8 mouse cellular contexts compared by ENCODE assay signal in the genomic region with DNA sequence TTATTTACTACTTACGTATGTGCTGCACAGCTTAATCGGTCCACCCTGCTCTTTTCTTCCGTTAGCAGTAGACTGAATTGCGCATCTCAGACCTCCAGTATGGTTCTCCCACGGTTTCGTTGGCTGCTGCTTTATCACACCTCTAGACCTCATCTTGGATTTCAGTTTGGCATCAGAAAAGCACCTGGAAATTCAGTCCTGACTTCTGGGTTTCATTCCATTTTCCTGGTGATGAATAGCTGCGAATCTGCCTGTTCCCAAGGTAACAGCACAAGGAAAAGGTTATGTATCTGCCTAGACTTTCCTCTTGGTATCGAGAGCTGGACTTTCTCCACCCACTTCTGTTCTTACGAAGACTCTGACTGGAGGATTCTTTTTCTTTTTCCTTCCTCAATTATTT. TPM values are rescaled to one million over a fixed set of nuclear protein-coding genes. Genes with fewer than 3 reads are reported as not detected.
DNase-seq lines count a peak whose midpoint lies in the region; ATAC-seq and TF ChIP-seq lines count a peak whose summit lies in the region.

A gene (minus strand): TSS at position 101 of the 400 bp plus-strand sequence.

- no peaks in the 10 kb centered on the region for H3K36me3 ChIP-seq in neural tube, embryonic 11.5 days (ENCODE audit: control insufficient read depth, insufficient read depth, low read length)
- H3K36me3 ChIP-seq in hindbrain, embryonic 12.5 days = no peaks in the 10 kb centered on the region
- no peaks in the 10 kb centered on the region for H3K36me3 ChIP-seq in liver, embryonic 14.5 days (replicated peaks; ENCODE audit: control insufficient read depth, insufficient read depth, low read depth)

- H3K9me3 ChIP-seq in neural tube, embryonic 11.5 days (ENCODE audit: control insufficient read depth, low read length) = no peaks in the 10 kb centered on the region
- H3K9me3 ChIP-seq in hindbrain, embryonic 12.5 days (replicated peaks) = no peaks in the 10 kb centered on the region
- H3K9me3 ChIP-seq in liver, embryonic 14.5 days (ENCODE audit: control insufficient read depth, low read length) = no peaks in the 10 kb centered on the region

- H3K27ac ChIP-seq in neural tube, embryonic 11.5 days (ENCODE audit: low read depth, low read length) = no peak within 1 kb of the TSS
- no peak within 1 kb of the TSS for H3K27ac ChIP-seq in hindbrain, embryonic 12.5 days
- no peak within 1 kb of the TSS for H3K27ac ChIP-seq in liver, embryonic 14.5 days

- TF ChIP-seq CTCF in liver, embryonic 14.5 days (IDR thresholded peaks at IDR 0.05; ENCODE audit: low read depth) = no peak

- H3K27me3 ChIP-seq in neural tube, embryonic 11.5 days (ENCODE audit: control insufficient read depth, insufficient read depth, low read length) = no peaks in the 10 kb centered on the region
- H3K27me3 ChIP-seq in hindbrain, embryonic 12.5 days = no peaks in the 10 kb centered on the region
- no peaks in the 10 kb centered on the region for H3K27me3 ChIP-seq in liver, embryonic 14.5 days (ENCODE audit: control insufficient read depth, insufficient read depth, low read length)

- no peak for ATAC-seq in neural tube, embryonic 11.5 days (ENCODE audit: insufficient read depth, low FRiP score, low TSS enrichment)
- no peak for ATAC-seq in hindbrain, embryonic 12.5 days (ENCODE audit: low FRiP score)
- no peak for ATAC-seq in liver, embryonic 14.5 days (ENCODE audit: insufficient read depth)

- no peak within 1 kb of the TSS for H3K9ac ChIP-seq in neural tube, embryonic 11.5 days (ENCODE audit: low read length)
- H3K9ac ChIP-seq in hindbrain, embryonic 12.5 days = no peak within 1 kb of the TSS
- H3K9ac ChIP-seq in liver, embryonic 14.5 days (replicated peaks) = no peak within 1 kb of the TSS

- H3K4me3 ChIP-seq in neural tube, embryonic 11.5 days (ENCODE audit: low read depth, low read length) = no peak within 1 kb of the TSS
- no peak within 1 kb of the TSS for H3K4me3 ChIP-seq in hindbrain, embryonic 12.5 days
- H3K4me3 ChIP-seq in liver, embryonic 14.5 days (ENCODE audit: insufficient read depth in 1 of 2, low read depth in 2 of 2, low read length in 2 of 2) = no peak within 1 kb of the TSS

- no peaks in the 10 kb centered on the region for H3K4me1 ChIP-seq in neural tube, embryonic 11.5 days (ENCODE audit: control insufficient read depth, insufficient read depth, low read length)
- peaks cover 3% of the 10 kb centered on the region; the same call in 1 of the 2 replicates for H3K4me1 ChIP-seq in hindbrain, embryonic 12.5 days
- H3K4me1 ChIP-seq in liver, embryonic 14.5 days (replicated peaks; ENCODE audit: control insufficient read depth in 2 of 2, insufficient read depth in 2 of 2, low read length in 1 of 2) = no peaks in the 10 kb centered on the region

- DNase-seq in neural tube, embryonic 11.5 days (ENCODE audit: low spot score) = no peak
- DNase-seq in neural tube, embryonic 10.5 days (ENCODE audit: extremely low spot score, low spot score) = no peak
- DNase-seq in gastrocnemius, adult 18-20 months (ENCODE audit: low spot score) = no peak
- DNase-seq in liver, embryonic 14.5 days (ENCODE audit: low read depth in 3 of 3, low spot score in 3 of 3) = no peak
- no peak for DNase-seq in spleen, adult 12 weeks (ENCODE audit: low spot score)
- DNase-seq in spleen, postnatal 10 days (ENCODE audit: low spot score in 2 of 2) = no peak
- DNase-seq in thymus, adult 18-20 months = no peak

- TF ChIP-seq EP300 in liver, embryonic 14.5 days (IDR thresholded peaks at IDR 0.05; ENCODE audit: low read depth) = no peak

- 91% methylated on average over 9 of the region's 9 CpGs for WGBS in neural tube, embryonic 11.5 days
- WGBS in hindbrain, embryonic 12.5 days = 94% methylated on average over 9 of the region's 9 CpGs
- WGBS in liver, embryonic 14.5 days (ENCODE audit: insufficient replicate concordance) = 76% methylated on average over 9 of the region's 9 CpGs

- H3K4me2 ChIP-seq in neural tube, embryonic 11.5 days (ENCODE audit: low read depth) = no peak within 1 kb of the TSS
- H3K4me2 ChIP-seq in hindbrain, embryonic 12.5 days (replicated peaks) = no peak within 1 kb of the TSS
- no peak within 1 kb of the TSS for H3K4me2 ChIP-seq in liver, embryonic 14.5 days (ENCODE audit: low read depth)

RNA-seq across cellular contexts. Expression of the gene that starts here (rescaled TPM):
- 19.0 and 24.0 TPM in 2 replicates for polyA plus RNA-seq in neural tube, embryonic 11.5 days (2014; fragmentation: Nextera tagmentation; extraction: Ambion mirVana)
- total RNA-seq in gastrocnemius, adult 18-20 months (2021) = 10 to 100 TPM; 14.7 to 20.7 TPM
- 22.8 TPM in 2 replicates for polyA plus RNA-seq in hindbrain, embryonic 12.5 days (2016; fragmentation: Nextera tagmentation; extraction: Ambion mirVana)
- 6.5 and 14.3 TPM in 2 replicates for polyA plus RNA-seq in liver, embryonic 14.5 days (2012; rRNA removed)
- 26.8 and 33.4 TPM in 2 replicates for polyA plus RNA-seq in liver, embryonic 14.5 days (2014; fragmentation: Nextera tagmentation; extraction: Ambion mirVana)
